ENCODE assay signal across 8 mouse cellular contexts in genomic region chr12:76710351-76711100, GRCm38 (mm10). TPM values are rescaled to one million over a fixed set of nuclear protein-coding genes. Genes with fewer than 3 reads are reported as not detected.
DNase-seq lines count a peak whose midpoint lies in the region; ATAC-seq and TF ChIP-seq lines count a peak whose summit lies in the region.

TSS of gene Sptb (minus strand) at chr12:76710547.

- TF ChIP-seq POLR2A in heart, adult 2 months (IDR thresholded peaks at IDR 0.05; ENCODE audit: insufficient read depth, low read depth, low read length): no peak

- under 1% methylated on average over 40 of the region's 40 CpGs for WGBS in embryonic facial prominence, embryonic 13.5 days
- 4% methylated on average over 40 of the region's 40 CpGs for WGBS in heart, adult 2 months
- under 1% methylated on average over 40 of the region's 40 CpGs for WGBS in limb, embryonic 13.5 days
- under 1% methylated on average over 40 of the region's 40 CpGs for WGBS in midbrain, embryonic 12.5 days

- H3K79me2 ChIP-seq in heart, adult 2 months (replicated peaks; ENCODE audit: control insufficient read depth, insufficient read depth, low read length): no peaks in the 10 kb centered on the region

- peak; percentile 67 for ATAC-seq in embryonic facial prominence, embryonic 13.5 days (ENCODE audit: insufficient number of reproducible peaks, insufficient read depth, low FRiP score, low TSS enrichment, low read depth)
- ATAC-seq in limb, embryonic 13.5 days (ENCODE audit: low FRiP score, low read depth): peak; percentile 42; the same call in 1 of the 2 replicates
- peak; percentile 74 for ATAC-seq in midbrain, embryonic 12.5 days (ENCODE audit: low FRiP score, low read depth)

- H3K4me1 ChIP-seq in embryonic facial prominence, embryonic 13.5 days: peaks cover 22% of the 10 kb centered on the region
- H3K4me1 ChIP-seq in heart, adult 2 months (ENCODE audit: control insufficient read depth, insufficient read depth, low read length): no peaks in the 10 kb centered on the region; the same call in 1 of the 2 replicates
- peaks cover 26% of the 10 kb centered on the region for H3K4me1 ChIP-seq in limb, embryonic 13.5 days
- peaks cover 15% of the 10 kb centered on the region for H3K4me1 ChIP-seq in midbrain, embryonic 12.5 days

- H3K36me3 ChIP-seq in embryonic facial prominence, embryonic 13.5 days: no peaks in the 10 kb centered on the region
- H3K36me3 ChIP-seq in heart, adult 2 months (ENCODE audit: control insufficient read depth, insufficient read depth, low read length): no peaks in the 10 kb centered on the region
- no peaks in the 10 kb centered on the region for H3K36me3 ChIP-seq in limb, embryonic 13.5 days
- no peaks in the 10 kb centered on the region for H3K36me3 ChIP-seq in midbrain, embryonic 12.5 days

- no peak within 1 kb of the TSS for H3K27ac ChIP-seq in embryonic facial prominence, embryonic 13.5 days
- H3K27ac ChIP-seq in heart, adult 2 months: peak within 1 kb of the TSS; percentile 94
- H3K27ac ChIP-seq in limb, embryonic 13.5 days: no peak within 1 kb of the TSS
- no peak within 1 kb of the TSS for H3K27ac ChIP-seq in midbrain, embryonic 12.5 days (replicated peaks)

- peak; percentile 55 for DNase-seq in CD4-positive helper T cell, adult 2 months (ENCODE audit: low read depth, low spot score)
- DNase-seq in adrenal gland, postnatal 4 days (ENCODE audit: low spot score in 2 of 2): peak; percentile 26 to 31
- peak; percentile 68 to 69 for DNase-seq in heart, adult 2 months
- DNase-seq in kidney, adult 18-20 months: peak; percentile 61
- peak; percentile 56 for DNase-seq in skeletal muscle tissue, adult 2 months (ENCODE audit: low read depth, low spot score)

- no peaks in the 10 kb centered on the region for H3K9me3 ChIP-seq in embryonic facial prominence, embryonic 13.5 days
- no peaks in the 10 kb centered on the region for H3K9me3 ChIP-seq in limb, embryonic 13.5 days
- no peaks in the 10 kb centered on the region for H3K9me3 ChIP-seq in midbrain, embryonic 12.5 days

- no peak for TF ChIP-seq CTCF in heart, adult 2 months (IDR thresholded peaks at IDR 0.05)

- intact Hi-C loops in heart, adult 2 months (cut with DNase I): loop anchor here (10.0 kb wide), 1 partner anchor 934 kb away; no protein-coding TSS in a partner anchor

- H3K4me2 ChIP-seq in embryonic facial prominence, embryonic 13.5 days: peak within 1 kb of the TSS; percentile 100
- H3K4me2 ChIP-seq in limb, embryonic 13.5 days (replicated peaks): peak within 1 kb of the TSS; percentile 100
- peak within 1 kb of the TSS; percentile 100 for H3K4me2 ChIP-seq in midbrain, embryonic 12.5 days (replicated peaks)

- peak within 1 kb of the TSS; percentile 67 for H3K9ac ChIP-seq in embryonic facial prominence, embryonic 13.5 days
- H3K9ac ChIP-seq in heart, adult 2 months (ENCODE audit: low read depth, low read length): peak within 1 kb of the TSS; percentile 85
- H3K9ac ChIP-seq in limb, embryonic 13.5 days: peak within 1 kb of the TSS; percentile 62
- H3K9ac ChIP-seq in midbrain, embryonic 12.5 days (replicated peaks): peak within 1 kb of the TSS; percentile 59

- TF ChIP-seq EP300 in heart, adult 2 months (IDR thresholded peaks at IDR 0.05; ENCODE audit: insufficient read depth, low read depth, low read length): no peak

- H3K27me3 ChIP-seq in embryonic facial prominence, embryonic 13.5 days: peaks cover 78% of the 10 kb centered on the region
- peaks cover 5% of the 10 kb centered on the region for H3K27me3 ChIP-seq in heart, adult 2 months (ENCODE audit: control insufficient read depth, insufficient read depth, low read length)
- peaks cover 63% of the 10 kb centered on the region for H3K27me3 ChIP-seq in limb, embryonic 13.5 days
- H3K27me3 ChIP-seq in midbrain, embryonic 12.5 days: peaks cover 63% of the 10 kb centered on the region

- peak within 1 kb of the TSS; percentile 62 for H3K4me3 ChIP-seq in embryonic facial prominence, embryonic 13.5 days
- peak within 1 kb of the TSS; percentile 56 for H3K4me3 ChIP-seq in heart, adult 2 months
- peak within 1 kb of the TSS; percentile 60 for H3K4me3 ChIP-seq in limb, embryonic 13.5 days
- H3K4me3 ChIP-seq in midbrain, embryonic 12.5 days: peak within 1 kb of the TSS; percentile 71

RNA-seq across cellular contexts. Expression of gene Sptb, which starts in this region (rescaled TPM):
- total RNA-seq in adrenal gland, postnatal 4 days (2021): 10 to 100 TPM; 72.0 to 85.6 TPM
- 0.35 and 1.2 TPM in 2 replicates for polyA plus RNA-seq in embryonic facial prominence, embryonic 13.5 days (2015; fragmentation: Nextera tagmentation; extraction: Ambion mirVana)
- total RNA-seq in heart, adult 2 months (2021): 10 to 100 TPM; 81.2 to 96.7 TPM
- polyA plus RNA-seq in heart, adult 2 months (2012; rRNA removed): 27.0 and 43.4 TPM in 2 replicates
- polyA plus RNA-seq in limb, embryonic 13.5 days (2015; fragmentation: Nextera tagmentation; extraction: Ambion mirVana): 0.61 and 0.80 TPM in 2 replicates
- polyA plus RNA-seq in midbrain, embryonic 12.5 days (2016; fragmentation: Nextera tagmentation; extraction: Ambion mirVana): 2.4 and 2.6 TPM in 2 replicates

Comparison
In these comparisons a context has a peak if more than half of its experiments do, and no peak if none do; other contexts are left out.
1. Peak in ATAC-seq, H3K4me3 ChIP-seq, H3K9ac ChIP-seq and H3K4me2 ChIP-seq in limb, embryonic 13.5 days; RNA of the gene not detected or under 1 TPM.